Mouse (Mus musculus): ENCODE data around the gene Macrod2.
A peak's percentile ranks its signal among the peaks of the same experiment; 100 is the strongest.

The Macrod2 gene

DNA sequence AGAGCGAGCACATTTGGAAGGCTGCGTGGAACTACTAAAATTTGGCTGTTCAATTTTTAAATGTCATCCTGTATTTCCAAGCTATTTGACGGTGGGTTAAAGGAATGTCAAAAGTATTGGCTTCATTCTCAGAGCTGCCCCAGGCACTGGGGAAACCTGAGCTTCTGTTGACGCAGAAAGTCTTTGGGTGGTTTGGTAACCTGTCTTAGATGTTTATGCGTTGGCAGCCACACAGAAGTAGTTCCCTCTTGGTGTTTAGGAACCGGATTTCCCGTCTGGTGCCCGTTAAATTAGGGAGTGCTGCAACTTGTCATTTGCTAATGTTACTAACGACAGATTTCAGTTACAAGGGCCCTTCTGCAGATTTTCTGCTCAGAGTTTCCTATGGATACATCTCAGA lies 1837.7 kb downstream of the Macrod2 start:
- no peak for DNase-seq (ENCODE audit: low spot score)

DNA sequence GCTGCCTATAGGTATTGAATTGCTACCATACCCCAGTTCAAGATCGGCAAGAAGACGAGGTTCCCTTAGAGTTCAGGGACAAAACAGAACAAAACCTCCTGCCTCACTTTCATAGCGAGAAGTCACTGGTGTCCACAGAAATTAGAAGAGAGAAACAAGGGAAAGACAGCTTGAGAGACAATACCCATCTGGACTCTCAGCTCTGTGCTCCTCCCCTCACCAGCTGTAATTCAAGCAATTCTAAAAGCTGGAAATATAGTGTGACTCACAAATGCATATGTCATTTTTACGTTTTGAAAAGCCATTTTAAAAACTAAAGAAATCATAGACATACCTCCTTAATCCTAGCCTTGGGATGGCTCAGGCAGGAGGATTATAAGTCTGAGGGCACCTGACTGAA lies 1848.4 kb downstream of the Macrod2 start:
- no peak for DNase-seq (ENCODE audit: low spot score)

DNA sequence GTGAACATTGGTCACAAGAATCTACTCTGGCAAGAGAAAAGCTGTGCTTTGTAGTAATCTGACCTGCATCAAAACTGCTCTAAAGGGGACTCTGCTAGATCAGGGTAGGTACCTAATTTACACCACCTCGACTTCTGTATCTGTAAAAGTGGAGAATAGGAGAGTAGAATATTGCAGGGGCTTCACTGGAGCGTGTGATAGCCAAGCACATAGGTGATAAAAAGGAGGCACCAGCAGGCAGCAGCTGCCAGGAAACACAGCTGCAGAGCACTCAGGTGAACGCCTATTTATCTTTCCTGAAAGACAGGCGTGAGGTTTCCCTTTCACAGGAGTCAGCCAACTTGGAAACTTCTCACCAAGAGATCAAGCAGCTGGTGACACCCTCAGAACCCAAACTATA lies 1855.3 kb downstream of the Macrod2 start:
- no peak for DNase-seq (ENCODE audit: low spot score)

DNA sequence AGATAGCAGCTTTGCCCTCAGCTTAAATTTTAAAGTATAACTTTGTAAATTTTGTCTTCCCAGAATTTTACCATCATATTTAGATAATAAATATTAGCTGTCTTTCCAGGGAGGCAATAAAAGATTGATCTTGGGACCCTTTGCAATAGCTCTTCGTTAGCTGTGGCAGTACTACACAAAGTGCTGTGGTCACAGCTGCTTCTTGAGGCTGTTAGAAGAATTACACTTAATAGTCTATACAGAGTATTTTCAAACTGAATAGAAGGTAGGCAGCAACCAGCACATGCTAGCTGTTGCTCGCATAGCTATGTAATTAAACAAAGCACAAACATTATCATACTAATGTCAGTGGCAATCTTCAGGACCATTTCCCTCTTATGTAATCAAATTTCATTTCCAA lies 1856.4 kb downstream of the Macrod2 start:
- DNase-seq (ENCODE audit: low spot score), result no peak

DNA sequence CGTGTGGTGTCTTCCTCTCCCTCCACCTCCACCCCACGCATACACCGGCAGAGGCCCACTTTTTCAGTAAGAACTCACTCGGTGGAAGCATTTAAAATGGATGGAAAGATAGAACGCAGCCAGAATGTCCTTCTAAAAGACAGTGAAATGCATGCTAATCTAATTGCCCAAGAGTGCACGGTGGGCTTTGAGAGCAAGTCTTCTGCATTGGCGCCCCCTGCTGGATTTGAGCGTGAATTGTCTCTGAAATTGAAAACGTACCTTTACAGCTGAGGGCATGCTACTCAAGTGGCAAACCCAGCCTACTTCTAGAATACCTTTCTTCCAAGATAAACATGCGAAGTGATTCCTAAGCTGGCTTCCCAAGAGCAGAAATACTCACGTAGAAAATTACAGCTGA lies 1858.8 kb downstream of the Macrod2 start:
- DNase-seq (ENCODE audit: low spot score), result peak; percentile 83

DNA sequence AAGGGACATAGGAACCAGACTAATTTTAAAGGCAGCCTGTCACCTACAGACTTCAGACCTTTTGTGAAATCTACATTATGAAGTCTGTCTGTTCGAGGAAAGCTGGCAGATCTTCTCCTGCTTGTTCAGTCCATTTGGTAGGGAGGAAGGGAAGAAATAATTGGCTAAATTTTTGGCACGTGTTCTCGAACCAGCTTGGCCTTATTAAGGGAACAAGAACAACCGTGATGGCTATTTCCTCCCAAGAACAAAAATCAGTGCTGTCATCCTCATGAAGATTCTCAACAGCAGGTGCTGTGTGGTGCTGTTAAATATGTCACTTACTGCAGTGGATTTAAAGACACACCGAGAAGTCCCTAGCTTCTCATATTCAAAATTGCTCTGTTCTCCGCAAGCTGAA lies 1859.5 kb downstream of the Macrod2 start:
- DNase-seq (ENCODE audit: low spot score), result no peak

DNA sequence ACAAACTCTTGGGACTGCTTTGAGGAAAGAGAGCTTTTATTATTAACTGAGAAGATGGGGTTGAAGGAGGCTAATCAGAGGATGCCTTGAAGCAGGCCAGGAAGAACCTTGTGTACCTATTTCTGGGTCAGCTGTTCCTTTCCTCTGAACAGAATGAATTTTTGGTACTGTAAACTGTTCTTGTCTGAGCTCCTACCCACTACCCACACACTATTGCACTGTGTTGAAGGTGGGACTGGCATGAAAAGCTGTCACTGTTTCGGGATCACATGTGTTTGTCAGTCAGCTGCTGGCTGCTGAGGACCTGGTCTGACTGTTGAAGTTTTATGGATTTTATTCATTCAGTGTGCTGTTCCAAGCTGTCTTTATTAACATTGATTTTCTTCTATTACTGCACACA lies 1862.4 kb downstream of the Macrod2 start:
- no peak for DNase-seq (ENCODE audit: low spot score)

DNA sequence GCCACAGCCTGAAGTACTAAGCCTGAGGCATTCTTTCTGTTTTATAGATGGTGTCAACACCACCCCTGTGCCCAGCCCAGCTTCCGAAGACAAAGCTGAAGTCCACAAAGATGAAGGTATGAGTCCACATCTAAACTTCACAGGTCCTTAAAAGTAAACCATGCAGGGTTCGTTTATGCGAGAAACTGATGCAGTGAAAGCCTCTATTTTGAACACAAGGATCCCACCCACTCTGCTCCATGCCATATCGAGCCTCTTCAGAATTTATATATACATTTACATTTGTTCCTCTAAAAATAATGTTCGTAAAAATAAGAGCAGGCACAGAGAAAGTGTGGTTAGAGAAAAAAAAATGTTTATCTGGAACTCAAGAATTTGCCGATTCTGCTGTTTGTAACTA lies 1865.9 kb downstream of the Macrod2 start:
- no peak for DNase-seq (ENCODE audit: low spot score)

DNA sequence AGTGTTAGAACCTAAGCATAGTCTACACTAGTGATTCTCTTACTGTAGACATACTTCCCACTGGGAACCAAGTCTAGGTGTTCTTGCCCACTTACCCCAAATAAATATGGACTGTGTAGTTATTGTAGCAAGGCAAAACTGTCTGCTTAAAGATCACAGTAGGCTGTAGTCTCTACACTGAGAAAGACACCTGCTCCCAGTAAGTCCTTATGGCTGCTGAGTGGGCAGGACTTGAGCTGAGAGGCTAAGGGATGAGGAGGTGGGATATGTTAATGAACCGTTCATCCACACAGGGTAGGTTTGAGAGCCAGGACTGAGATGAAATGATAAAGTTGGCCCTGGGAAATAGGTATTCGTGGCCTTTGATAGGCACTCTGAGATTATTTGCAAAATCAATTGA lies 1869.6 kb downstream of the Macrod2 start:
- no peak for DNase-seq (ENCODE audit: low spot score)

DNA sequence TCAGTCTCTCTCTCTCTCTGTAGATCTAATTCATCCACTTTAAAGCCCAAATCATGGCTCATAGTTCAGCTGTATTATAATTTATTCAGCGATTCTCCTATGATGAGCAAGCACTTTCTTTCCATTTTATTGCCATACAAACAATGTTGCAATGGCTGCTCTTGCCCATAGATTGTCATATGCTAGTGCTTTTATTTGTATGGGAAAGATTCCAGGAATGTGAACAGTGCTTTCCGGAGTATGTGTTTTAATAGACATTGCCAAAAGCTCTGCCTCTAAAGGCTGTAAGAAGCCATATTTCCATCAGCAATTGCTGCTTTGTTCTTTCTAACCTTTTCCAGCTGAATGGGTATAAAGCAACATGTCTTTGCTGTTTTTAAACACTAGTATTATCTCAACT lies 1872.7 kb downstream of the Macrod2 start:
- no peak for DNase-seq (ENCODE audit: low spot score)

DNA sequence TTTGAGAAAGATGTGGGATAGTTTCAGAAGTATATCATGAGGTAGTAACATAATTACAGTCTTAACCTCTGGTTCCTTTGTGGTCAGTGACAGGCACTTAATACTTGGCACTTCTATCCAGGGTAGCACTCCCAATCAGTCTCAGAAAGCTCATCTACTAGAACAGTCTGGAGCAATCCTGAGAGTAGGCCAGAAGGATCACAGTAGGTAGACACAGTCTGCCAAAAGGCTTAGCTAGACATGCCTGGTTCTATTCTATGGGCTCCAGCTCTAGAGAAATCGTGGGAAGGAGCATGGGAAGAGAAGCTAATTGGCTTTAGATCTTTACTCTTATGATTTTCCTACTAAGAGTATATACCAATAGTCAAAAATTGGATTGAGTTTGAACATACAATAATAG lies 1891.7 kb downstream of the Macrod2 start:
- DNase-seq (ENCODE audit: low spot score), result no peak

DNA sequence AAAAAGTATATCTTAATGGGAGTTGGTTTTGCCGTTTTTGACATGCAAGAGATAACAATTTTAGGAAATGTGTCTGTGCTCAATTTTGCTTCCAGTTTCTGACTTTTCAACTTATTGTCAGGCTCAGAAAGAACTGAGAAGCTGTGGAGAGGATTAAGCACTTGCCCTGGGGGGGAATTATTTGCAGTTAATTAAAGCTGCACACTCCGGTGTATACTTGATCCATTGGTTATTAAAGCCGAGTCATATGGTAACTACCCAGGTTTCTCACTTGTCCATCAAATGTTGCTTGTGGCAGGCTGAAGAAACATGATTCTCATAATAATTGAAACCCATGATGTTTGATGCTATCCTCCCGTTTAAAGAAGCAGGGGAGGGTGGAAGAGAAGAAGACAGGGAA lies 1899.7 kb downstream of the Macrod2 start:
- DNase-seq (ENCODE audit: low spot score), result no peak

DNA sequence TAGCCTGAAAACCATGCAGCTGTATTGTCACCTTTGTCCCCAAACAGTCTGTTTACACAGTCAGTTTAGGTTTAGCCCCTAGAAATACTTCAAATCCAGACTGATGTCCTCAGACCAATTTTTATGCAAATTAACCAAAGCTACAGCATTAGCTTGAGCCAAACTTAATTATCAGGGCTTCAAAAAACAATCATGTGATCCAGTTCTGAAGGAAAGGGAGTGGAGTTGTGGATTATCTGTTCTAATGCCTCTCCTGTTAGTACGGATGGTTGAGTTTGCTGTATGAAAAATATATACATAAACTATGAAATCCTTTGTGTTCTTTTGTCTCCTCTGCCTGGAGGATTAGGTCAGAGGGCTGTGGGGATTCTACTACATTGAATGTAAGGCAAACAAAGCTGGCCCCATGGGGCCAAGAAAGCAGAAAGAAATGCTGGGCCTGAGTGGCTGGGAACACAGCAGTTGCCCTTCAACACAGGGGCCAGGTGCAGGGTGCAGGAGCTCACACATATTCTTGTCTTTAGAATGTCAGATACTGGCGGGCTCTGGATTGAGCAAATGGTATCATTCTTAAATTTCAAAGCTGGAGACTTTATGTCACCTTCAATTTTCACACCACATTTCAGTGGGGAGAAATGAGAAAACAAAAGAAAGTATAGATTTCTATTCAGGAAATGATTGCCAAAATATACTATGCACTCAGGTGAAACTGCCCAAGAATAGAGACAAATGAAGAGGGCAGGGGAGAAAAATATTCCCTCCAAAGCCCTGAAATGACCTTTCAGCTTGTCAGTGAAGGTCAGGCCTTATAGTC lies 1908.2 kb downstream of the Macrod2 start:
- DNase-seq (ENCODE audit: low spot score), result no peak

DNA sequence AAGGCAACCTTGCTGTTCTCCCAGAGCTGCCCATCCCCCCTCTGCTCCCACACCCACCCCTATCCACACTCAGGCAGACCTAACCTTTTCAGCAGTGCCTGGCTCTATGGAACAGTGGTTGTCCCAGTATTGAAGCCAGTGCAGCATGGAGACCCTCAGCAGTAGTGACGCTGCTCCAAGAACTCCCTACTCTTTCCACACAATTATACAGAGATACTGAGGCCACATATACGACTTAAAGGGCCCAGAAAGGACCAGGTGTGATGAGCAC lies 1908.7 kb downstream of the Macrod2 start:
- no peak for DNase-seq (ENCODE audit: low spot score)

DNA sequence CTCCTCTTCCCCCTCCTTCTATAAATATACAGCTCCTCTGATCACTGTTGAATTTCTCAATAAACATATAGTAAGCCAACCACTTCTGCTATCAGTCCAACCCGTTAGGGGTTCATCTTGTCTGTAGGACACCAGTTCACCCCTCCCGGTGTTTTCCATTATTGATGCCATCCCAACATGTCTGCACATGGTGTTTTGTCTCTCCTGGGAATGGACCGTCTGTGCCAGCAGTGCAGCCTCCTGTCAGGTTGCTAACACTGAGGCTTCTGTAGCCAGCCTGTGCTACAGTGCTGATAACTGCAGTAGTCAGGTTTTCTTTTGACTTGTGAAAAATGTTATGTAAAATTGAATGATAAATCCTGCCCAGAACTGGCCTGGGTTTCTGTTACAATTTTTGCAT lies 1928.0 kb downstream of the Macrod2 start:
- DNase-seq (ENCODE audit: low spot score), result no peak

DNA sequence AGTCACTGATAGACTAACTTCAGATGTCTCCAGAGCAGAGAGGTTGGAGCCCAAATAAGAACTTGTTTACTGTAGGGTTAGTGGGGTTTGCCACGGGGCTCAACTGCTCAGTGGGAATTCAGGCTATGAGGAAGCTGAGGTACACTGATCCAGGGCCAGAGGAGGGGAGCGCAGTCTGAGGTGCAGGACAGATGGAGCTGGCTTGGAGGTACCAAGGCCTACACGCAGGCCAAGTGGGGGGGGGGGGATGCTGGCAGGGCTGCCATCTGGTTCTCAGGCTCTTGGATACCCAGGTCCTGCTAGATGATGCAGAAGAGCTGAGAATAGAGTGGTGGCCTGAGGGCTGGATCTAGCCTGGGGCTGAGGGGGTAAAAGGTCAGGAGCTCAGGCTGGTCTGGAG lies 1931.6 kb downstream of the Macrod2 start:
- no peak for DNase-seq (ENCODE audit: low spot score)

DNA sequence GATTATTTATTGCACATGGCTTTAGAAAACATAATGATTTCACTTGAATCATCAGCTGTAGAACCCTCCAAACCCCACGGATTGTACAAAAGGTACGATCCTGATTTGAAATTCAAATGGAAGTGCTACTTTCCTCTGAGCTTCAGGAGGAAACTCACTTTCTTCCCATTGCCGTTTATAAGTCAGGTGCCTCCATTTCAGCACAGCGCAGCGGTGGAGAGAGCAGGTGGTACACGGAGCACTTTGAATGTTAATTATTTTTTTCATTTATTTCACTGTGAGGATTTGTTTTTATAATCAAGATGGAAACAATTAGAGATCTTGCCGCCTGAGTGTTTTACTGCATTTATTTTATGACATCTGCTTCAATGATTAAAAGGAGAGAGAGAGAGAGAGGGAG lies 1934.7 kb downstream of the Macrod2 start:
- no peak for DNase-seq (ENCODE audit: low spot score)

DNA sequence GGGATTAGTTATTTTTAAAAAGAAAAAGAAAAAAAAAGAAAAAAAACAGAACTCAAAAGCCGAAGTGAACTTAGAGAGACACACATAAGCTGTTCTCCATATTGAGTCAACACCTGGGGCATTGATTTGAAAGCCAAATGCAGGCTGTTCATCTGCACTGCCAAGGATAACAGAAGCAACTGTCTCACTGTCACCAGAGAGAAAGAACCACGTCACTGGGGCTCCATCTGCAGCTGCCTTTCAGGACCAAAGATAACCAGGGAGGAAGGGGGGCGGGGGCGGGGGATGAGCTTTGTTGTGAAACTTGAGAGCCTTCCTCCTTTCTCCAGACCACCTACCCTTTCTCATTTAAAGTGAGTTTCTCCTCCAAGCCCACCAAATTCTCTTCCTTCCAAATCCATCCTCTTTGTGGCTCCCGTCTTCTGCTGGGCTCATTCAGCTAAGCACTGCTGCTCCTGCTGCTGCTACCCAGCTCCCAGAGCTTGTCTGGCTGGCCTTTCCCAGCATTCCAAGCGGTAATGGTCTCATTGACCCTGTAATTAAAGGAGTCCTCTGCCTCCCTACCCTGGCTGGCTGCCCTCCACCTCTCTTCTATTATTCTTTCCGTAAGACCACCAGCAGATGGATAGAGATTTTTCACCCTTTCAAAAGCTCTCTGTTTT lies 1939.5 kb downstream of the Macrod2 start:
- peak; percentile 40 for DNase-seq (ENCODE audit: low spot score)

DNA sequence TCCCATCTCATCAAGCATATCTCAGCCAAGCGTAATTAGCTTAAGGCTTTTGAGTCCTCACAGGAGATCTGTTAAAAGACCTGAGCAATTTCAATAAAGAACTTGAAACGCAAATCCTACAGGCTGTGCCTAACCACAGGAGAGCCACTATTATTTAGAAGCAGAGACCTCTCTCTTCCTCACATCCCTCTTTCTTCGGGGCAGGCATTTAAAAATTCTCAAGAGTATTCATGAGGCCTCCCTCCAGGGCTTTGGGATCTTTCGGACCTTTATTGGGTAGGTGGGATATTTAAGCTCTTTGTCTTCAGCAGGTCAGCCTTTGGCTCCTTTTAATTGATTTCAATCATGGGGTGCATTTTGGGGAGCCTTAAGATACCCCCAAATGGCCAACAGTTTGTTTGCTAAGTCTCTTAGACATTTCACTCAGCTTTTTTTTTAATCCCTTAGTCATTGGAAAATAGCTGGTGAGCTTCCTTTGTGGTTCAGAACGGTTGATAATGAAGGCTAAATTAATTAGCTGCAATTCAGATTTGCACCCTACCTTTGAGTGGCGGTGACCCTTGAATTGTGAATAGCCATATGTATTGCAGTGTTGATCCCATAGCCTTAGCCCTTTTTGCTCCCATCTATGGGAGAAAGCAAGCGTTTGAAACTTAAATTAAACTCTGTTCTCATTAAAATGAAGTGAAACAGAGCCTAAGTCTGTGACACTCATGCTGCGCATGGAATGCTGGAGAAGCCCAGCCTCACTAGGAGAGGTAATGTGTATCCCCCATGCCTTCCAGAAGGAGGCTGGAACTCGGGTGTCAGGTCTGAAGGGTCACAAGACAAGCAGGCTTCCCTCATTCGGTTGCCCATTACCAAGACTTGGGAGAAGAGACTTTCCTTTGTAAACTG lies 1940.2 kb downstream of the Macrod2 start:
- no peak for DNase-seq (ENCODE audit: low spot score)

DNA sequence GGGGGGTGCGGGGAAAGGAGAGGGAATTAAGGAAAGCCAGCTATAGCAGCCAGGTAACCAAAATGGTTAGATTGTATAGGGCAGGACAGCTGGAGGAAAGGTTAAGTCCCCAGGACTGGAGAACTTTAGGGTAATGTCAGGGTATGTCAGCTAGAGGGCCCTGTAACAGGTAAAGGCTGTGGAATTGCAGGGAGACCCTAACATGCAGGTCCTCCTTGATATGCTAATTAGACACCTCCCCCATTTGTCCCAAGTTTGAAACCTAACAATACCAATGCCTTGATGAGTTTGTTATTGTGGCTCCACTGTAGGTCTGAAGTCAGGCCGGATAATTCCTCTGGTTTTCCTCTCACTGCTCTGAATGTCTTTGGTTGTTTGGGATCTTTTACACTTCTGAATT lies 1948.9 kb downstream of the Macrod2 start:
- no peak for DNase-seq (ENCODE audit: low spot score)

DNA sequence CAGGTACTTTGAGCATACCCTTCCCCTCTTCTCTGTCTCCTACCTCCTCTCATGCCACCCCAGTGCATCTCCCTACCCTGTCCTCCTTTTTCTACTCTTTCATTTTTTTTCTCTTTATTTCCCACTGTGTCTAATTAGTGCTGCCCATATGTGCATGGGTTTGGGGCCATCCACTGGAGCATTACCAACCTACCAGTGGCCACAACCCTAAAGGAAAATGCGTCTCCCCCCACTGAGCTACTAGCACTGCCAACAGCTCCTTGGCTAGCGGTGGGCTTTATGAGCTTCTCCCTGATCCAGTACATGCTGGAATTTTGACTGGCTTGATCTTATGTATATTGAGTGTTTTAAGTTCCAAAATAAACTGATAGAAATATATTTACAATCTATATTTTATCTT lies 1949.6 kb downstream of the Macrod2 start:
- DNase-seq (ENCODE audit: low spot score), result no peak

DNA sequence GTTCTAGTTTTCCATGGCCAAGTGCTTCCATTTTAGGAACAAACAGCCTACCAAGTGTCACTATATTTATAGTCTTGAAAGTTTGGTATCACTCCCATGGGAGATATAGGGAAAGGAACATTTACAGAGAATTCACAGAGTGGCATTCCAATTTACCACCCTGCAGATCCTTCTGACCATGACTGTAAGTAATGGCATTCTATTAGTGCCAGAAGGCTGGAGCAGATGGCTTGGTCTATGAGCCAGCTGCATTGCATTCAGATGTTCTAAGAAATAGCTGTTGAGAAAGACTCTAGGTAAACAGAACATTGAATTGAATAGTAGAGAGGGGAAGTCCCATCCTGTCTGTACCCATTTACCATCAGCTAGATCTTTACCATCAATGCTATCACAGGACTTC lies 1954.7 kb downstream of the Macrod2 start:
- no peak for DNase-seq (ENCODE audit: low spot score)

DNA sequence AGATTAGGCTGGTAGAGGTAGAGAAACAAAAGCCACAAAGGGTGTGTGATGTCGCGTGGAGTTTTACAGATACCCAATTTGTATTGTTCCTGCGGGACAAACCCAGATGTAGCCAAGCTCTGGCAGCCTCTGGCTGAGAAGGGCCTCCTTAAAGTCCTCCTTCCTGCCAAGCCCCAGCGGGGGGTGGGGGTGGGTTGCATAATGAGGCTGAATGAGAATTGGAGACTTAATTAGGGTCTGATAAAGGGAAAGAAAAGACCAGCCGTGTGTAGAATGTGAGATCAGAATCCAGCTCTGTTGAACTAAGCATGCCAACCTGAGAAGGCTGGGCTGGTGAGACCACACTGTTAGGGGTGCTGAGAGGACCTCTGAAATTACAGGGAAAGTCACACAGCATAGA lies 1967.8 kb downstream of the Macrod2 start:
- no peak for DNase-seq (ENCODE audit: low spot score)

Data from testis, postnatal 10 days (tissue).